Mouse (Mus musculus) brain, embryonic 14.5 days (tissue): Measurements from ENCODE around the gene Phf14.

Source experiments
- CTCF ChIP-seq: fragments of 200-500 bp; IDR thresholded peaks from 2 replicates; pipeline ENCODE4 v1.5.1; 2012; ENCODE audit warnings: inconsistent platforms, mild to moderate bottlenecking, moderate library complexity, borderline replicate concordance; ENCODE audit not compliant: insufficient read depth, insufficient read length; ENCODE audit errors: extremely low read depth
- POLR2A ChIP-seq: fragments of 200-500 bp; IDR thresholded peaks from 2 replicates; pipeline ENCODE4 v1.6.1; 2012; ENCODE audit warnings: mild to moderate bottlenecking, inconsistent platforms, borderline replicate concordance; ENCODE audit not compliant: poor library complexity, insufficient read depth, insufficient read length, severe bottlenecking; ENCODE audit errors: extremely low read depth

DNA sequence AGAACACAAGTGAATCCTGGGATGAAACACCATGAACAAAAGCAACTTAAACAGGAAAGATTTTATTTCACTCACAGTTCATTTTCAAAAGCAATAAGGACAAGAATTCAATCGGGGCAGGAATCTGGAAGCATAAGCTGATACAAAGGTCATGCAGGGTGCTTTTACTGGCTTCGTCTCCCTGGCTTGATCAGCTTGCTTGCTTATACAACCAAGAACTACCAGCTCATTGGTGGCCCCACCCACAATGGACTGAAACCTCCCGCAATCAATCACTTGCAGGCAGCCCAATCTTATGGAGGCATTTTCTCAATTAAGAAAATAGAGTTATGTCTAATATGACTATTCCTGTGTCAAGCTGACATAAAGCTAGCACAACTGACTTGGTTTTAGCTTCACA is 112.5 kb downstream of the Phf14 start:
- TF ChIP-seq CTCF: no peak
- TF ChIP-seq POLR2A: no peak
